Mouse (Mus musculus) cerebellum, postnatal 14 days (tissue): ENCODE data around the gene Gnb3.
A peak's percentile ranks its signal among the peaks of the same experiment; 100 is the strongest.
"Not testable (repeated sequence)": the region's sequence is repeated elsewhere in the genome, so short reads cannot be mapped to it uniquely, and the experiment has no call there.

Source experiments
- DNase-seq, 2 experiments: peaks; one replicate each; pipeline ENCODE4 v3.0.0; 2021; ENCODE audit warnings: mixed read lengths in 2 of 2

Gnb3 gene

DNA sequence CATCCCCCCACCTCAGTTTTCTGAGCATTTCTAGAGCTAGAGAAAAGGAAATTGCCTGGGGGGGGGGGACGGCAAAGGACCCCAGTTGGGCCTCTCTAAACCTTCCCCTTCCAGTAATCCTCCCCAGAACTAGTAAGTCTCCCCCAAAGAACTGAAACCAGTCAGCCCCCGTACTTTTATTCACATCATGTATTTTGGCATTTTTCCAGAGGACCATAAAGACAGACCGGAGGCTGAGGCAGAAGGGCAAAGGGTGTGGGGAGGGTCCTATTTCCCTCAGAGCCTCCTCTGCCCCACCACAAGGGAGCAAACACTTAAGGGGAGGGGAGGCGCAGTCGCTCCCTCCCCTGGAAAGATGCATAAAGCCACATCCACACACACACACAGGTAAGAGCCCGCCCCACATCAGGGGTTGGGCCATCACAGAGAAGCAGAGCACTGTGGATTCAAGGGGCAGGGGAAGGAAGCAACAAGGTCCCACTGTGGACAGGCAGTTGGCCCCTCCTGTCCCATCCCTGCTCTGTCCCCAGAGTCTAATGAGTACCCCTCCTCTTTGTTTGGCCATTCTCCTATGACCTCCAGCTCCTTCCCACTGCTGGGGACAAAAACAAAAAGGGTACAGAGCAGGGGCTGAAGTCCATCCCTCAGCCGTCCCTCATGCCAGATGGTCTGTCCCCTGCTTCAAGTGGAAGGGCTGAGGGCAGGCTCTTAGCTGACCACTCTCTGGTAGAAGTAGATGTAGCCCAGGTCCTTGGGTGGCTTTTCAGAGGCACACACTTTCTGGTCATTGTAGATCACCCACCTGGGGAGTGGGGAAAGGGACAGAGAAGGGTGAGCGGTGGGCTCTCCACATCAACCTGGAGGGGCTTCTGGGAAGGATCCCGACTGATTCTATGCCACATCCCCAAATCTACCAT, 25.0 kb downstream of the Gnb3 start:
- DNase-seq = peak; percentile 31 to 37

DNA sequence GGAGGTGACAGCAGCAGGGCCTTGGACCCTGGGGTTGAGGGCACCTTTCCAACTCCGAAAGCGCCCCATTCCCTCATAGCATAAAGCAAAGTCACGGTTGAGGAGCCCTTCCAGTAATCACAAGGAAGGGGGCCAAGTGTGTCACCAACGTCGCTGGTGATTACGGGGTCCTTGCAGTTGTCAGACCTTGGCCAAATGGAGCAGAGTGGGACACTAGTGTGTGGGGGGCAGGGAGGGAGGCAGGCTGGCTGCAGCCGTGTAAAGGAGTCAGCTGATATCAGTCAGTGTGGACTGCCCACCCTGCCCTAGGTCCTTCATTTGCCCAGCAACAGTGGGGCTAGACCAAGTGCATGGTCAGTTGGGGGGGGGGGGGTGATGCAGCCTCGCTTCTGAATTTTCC, 25.6 kb downstream of the Gnb3 start:
- DNase-seq = peak in 1 of 2 experiments; percentile 85

DNA sequence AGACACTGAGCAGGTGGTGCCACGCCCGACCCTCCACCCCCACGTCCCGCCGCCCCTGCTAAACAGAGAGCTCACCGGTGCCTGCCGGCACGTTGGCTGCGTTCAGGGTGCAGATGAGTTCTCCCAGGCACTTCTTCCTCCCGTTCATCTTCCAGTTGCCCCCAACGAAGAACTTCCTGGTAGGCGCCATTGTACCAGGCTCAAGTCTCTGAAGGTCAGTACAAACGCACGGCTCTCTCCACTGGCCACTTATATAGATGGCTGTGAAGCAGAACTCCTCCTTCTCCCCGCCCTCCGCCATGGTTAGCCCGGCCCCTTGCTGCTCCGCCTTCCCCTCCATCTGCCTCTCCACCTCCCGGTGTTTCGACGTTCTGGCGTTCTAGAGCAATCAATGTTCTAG, 26.1 kb downstream of the Gnb3 start, which contains the start of gene Tpi1:
Tpi1 (minus strand) TSS at position 364 of the 400 bp plus-strand sequence.
- peak; percentile 94 for DNase-seq

DNA sequence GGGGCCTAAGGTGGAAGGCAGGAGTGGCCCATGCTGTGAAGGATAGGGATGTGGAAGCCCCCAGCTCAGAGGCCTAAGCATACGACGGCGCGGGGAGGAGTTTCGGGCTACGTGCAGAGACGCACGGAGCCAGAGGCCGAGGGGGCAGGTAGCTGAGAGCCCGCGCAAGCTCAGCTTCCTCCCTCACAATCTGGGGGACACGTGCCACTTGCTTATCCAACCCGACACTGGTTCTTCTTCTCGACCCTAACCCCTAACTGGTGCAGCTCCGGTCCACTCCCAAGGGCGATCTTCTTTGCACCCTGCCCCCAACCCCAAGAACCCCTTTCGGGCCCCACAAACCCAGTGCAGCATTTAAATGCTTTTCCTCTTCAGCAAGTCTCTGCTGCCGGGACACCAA, 26.6 kb downstream of the Gnb3 start:
- DNase-seq = peak; percentile 81 to 85

- no peak for DNase-seq
These were observed 27.2 kb downstream of the Gnb3 start for GRCm38 (mm10) chr6:124812848-124813247.

GRCm38 (mm10) chr6:124811701-124812560, 28.1 kb downstream of the Gnb3 start:
- DNase-seq = no peak

DNA sequence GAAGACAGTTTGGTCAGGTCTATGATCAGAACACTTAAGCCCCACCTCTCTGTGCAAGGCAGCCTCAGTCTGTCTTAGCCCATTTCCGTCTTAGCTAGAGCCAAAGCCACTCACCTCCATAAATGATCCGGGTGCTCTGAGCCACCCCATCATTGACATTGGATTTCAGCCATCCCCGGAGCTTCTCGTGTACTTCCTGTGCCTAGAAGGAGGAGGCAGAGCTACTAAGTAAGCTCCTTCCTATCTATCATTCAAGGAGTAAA, 28.7 kb downstream of the Gnb3 start:
- no peak for DNase-seq

- not testable (repeated sequence) for DNase-seq
These were observed 29.3 kb downstream of the Gnb3 start for GRCm38 (mm10) chr6:124810566-124811402.

GRCm38 (mm10) chr6:124809775-124810538, 30.1 kb downstream of the Gnb3 start:
- peak in 1 of 2 experiments; percentile 44 for DNase-seq

DNA sequence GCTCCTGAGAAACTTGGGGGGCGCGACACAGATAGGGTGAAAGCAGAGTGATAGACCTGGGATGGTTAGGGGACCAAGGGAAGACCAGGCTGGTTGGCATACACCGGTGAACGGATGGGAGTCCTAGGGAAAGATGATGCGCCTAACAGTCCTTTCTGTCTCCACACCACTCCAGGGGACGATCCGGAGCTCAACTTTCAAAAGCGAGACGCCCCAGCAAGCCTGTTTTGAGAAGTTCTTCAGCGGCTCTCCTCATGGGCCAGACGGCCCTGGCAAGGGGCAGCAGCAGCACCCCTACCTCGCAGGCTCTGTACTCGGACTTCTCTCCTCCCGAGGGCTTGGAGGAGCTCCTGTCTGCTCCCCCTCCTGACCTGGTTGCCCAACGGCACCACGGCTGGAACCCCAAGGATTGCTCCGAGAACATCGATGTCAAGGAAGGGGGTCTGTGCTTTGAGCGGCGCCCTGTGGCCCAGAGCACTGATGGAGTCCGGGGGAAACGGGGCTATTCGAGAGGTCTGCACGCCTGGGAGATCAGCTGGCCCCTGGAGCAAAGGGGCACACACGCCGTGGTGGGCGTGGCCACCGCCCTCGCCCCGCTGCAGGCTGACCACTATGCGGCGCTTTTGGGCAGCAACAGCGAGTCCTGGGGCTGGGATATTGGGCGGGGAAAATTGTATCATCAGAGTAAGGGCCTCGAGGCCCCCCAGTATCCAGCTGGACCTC, 30.9 kb downstream of the Gnb3 start:
- peak; percentile 89 for DNase-seq

DNA sequence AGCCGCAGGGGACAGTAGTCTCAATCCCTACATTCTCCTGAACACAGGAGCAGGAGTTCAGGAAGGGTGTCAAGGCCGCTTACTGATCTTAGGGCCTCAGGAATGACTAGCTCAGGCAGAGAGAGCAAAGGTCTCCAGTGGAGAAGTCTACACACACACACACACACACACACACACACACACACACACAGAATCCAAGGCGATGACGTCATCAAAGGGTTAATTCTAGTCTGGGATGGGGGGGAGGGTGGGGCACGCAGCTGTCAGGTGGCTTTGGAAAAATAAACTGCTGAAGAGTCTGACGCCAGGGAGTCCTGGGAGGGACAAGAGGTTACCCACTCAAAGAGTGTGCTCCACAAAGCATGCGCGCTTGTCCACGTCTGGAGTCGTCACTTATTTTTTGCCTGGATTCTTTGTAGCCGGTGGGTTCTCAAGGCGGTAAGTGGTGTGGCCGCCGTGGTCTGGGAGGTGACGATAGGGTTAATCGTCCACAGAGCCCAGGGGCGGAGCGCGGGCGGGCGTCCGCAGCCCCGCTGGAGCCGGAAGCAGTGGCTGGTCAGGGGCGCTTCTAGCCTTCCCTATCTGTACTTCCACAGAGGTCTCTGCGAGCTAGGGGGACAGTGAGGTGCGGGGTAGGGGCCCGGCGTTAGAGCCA, 31.6 kb downstream of the Gnb3 start, which contains the start of gene Spsb2:
Spsb2 (plus strand) TSS at position 304 of the 655 bp plus-strand sequence.
- peak; percentile 73 to 78 for DNase-seq

DNA sequence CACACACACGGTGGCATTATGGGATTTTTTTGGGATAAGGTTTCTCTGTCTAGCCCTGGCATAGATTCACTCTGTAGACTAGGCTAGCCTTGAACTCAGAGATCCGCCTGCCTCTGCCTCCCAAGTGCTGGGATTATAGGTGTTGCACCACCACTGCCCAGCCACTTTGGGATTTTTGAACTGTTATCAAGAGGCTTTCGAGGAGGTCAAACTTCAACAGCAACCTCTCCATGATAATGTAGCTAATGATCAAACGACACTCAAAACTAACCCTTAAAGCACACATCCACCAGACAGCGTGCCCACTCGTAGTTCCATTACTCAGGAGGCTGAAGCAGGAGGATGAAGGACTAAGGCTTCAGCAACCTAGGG, 32.1 kb downstream of the Gnb3 start:
- DNase-seq = no peak

DNA sequence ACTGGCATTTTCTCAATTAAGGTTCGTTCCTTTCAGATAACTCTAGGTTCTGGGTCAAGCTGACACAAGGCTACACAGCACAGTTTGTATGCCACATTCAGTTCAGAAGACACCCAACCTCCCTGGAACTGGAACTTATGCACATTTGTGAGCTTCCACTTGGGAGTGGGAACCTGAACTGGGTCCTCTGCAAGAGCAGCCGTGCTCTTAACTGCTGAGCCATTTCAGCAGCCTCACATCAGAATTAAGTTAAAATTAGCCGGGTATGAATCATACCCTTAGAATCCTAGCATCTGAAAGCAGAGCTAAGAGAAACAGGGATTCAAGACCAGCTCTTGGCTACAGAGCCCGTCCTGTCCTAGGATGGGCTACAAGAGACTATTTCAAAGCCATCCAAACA, 32.7 kb downstream of the Gnb3 start:
- no peak for DNase-seq

DNA sequence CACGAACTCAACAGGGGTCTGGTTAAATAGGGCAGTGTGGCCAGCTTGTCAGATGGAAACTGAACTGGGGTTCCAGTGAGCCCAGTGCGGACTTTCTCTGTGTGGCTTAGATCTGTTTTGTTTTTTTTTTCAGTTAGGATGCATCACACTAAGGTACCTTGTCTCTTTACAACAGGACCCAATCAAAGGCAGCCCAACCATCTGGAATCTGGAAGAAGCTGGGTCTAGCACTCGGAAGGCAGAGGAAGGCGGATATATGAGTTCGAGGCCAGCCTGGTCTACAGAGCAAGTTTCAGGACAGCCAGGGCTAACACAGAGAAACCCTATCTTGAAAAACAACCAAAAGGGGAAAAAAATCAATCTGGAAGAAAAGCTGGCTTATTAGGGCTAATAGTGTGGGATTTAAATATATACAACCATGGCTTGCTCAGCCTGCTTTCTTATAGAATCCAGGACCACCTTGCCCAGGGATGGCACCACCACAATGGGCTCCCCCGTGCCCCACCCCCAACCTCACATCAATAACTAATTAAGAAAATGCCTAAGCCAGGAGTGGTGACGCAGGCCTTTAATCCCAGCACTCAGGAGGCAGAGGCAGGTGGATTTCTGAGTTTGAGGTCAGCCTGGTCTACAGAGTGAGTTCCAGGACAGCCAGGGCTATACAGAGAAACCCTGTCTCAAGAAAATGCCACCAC, 33.5 kb downstream of the Gnb3 start:
- DNase-seq = no peak

GRCm38 (mm10) chr6:124805341-124806321, 34.4 kb downstream of the Gnb3 start:
- peak; percentile 95 to 98 for DNase-seq

GRCm38 (mm10) chr6:124804341-124804740, 35.7 kb downstream of the Gnb3 start:
- no peak for DNase-seq

DNA sequence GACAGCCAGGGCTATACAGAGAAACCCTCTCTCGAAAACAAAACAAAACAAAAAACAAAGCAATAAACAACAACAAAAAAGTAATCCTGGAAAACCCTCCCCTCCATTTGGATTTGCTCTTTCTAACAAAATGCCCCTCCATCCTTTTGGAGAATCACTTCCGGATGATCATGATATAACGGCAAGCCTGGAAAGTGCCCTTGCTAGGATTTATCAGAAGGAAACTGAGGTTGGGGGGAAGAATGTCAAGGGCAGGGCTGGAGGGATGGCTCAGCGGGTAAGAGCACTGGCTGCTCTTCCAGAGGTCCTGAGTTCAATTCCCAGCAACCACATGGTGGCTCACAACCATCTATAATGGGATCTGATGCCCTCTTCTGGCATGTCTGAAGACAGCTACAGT, 36.4 kb downstream of the Gnb3 start:
- not testable (repeated sequence) for DNase-seq

- no peak for DNase-seq
These were observed 37.0 kb downstream of the Gnb3 start for GRCm38 (mm10) chr6:124803061-124803460.

- DNase-seq = not testable (repeated sequence)
These were observed 37.7 kb downstream of the Gnb3 start for GRCm38 (mm10) chr6:124802400-124802799.
